Mouse (Mus musculus) olfactory bulb, adult 2 months (tissue): ENCODE measurements around the gene Scd1.

Experiments
- CTCF ChIP-seq: fragments of 200-500 bp; IDR thresholded peaks from 2 replicates; pipeline ENCODE4 v1.5.1; 2012; ENCODE audit warnings: low read depth, mild to moderate bottlenecking, low read length, moderate library complexity; ENCODE audit not compliant: insufficient read depth
- POLR2A ChIP-seq: fragments of 200-500 bp; IDR thresholded peaks from 2 replicates; pipeline ENCODE4 v1.6.1; 2012; ENCODE audit warnings: mild to moderate bottlenecking, low read depth, low read length, moderate library complexity; ENCODE audit not compliant: insufficient read depth

- TF ChIP-seq POLR2A (no peak), CTCF (no peak)
Observed at GRCm38 (mm10) chr19:44445755-44446154, 38.1 kb upstream of the Scd1 start.
